Mouse (Mus musculus) layer of hippocampus, adult 18-20 months (tissue): ENCODE data around the gene Gm438. TPM values are rescaled to one million over a fixed set of nuclear protein-coding genes. Genes with fewer than 3 reads are reported as not detected.
"Not testable (repeated sequence)": the region's sequence is repeated elsewhere in the genome, so short reads cannot be mapped to it uniquely, and the experiment has no call there.

ENCODE experiments used
- DNase-seq, 2 experiments: peaks; one replicate each; pipeline ENCODE4 v3.0.0; 2022; ENCODE audit warnings: low spot score in 2 of 2
- long read RNA-seq: library from polyadenylated mRNA; stranded (forward); transcript quantifications from one replicate; pipeline ENCODE4 v2.0.0, GENCODE M21; 2021
- total RNA-seq, 2 experiments: library from RNA; stranded (reverse); gene quantifications; 2 replicates each; pipeline ENCODE4 v1.2.3; 2021

The Gm438 gene
- not detected for total RNA-seq
- long read RNA-seq, result 0 reads

DNA sequence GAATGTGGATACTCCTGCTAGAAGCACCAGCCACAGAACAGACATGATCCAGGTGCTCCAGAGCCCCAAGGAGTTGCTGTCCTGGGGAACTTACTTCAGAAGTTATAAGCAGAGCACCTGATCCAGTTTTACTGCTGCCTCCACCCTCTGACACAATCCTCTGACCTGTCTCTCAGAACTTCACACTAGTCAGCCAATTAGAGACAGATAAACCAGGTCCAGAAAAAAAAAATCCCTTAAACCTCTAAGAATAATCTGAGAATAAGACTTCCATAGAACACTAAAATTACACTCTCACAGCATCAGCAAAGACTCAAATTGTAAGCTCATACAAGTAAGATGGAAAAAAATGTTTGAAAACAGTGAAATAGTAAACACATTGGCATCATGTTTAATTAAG lies at the start of gene Gm438:
TSS of gene Gm438 (minus strand) at position 101 of the 400 bp plus-strand sequence.
- no peak for DNase-seq

DNA sequence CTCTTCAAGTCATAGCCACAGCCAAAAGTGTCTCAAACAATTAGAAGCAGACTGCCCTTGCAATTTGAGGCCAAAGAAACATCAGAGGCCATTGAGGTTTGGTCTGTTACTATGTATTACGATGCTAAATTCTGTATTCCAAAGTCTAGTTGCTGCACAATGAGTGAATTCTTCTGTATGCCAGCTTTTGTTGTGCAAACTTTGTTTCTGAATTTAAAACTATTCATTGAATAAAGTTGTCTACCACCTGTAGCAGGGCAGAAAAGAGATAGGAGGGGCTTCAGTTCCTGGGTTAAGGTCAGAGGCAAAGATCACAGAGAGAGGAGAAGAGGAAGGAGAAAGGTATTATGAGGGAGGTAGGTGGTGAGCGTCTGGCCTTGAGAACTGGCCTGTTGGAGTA lies 38.3 kb upstream of the Gm438 start:
- no peak for DNase-seq

DNA sequence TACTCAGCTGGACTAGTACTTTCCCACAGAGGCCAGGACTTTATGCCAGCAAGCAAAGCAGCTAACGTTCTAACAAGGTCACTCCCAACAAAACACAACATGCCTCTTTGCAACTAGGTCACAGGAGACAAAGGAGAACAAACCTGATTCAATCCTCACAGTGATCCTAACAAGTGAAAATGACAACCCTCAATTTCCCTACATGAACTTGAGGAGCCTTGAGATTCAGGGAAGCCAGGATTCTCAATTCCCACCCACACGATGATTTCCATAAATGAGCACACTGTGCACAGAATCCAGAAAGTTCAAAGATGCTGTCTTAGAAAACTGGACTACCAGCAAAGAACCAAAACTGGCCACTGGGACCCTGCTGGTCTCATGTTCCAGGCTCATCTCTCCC lies 37.6 kb upstream of the Gm438 start:
- DNase-seq, result no peak

DNA sequence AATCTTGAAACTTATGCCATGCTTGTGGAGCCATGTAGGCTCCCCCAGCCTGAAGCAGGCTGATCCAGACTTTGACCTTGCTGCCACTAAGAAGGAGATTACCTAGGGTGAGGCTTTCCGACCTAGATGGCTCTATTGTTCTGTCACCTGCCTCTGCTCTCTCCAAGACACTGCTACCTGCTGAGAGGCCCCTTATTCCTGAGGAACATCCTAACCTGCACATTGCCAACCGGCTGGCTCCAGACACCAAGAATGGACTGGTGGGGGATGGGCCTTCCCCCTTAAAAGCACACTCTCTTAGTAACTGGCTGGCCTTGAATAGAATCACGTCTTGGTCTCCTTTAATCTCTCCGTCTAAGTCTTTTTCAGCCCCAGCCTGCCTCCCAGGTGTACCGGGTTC lies 20.8 kb upstream of the Gm438 start:
- DNase-seq, result not testable (repeated sequence)

DNA sequence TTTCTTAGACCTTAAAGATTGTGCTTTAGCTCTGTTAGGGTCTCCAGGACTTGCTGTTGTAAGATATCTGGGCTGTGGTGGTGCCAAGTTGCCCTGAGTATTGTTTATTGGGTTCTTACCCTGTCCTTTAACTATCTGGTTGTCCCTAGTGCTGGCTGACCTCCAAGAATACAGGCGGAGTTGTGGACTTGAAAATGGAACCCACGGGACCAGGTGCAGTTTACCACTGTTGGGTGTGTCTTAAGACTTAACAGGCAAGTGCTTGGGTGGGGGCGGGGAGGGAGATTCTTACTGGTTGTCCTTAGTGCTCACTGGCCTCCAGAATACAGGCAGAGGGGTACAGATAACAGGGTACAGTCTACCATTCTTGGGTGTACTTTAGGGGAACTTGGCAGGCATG lies 17.2 kb upstream of the Gm438 start:
- DNase-seq, result no peak

DNA sequence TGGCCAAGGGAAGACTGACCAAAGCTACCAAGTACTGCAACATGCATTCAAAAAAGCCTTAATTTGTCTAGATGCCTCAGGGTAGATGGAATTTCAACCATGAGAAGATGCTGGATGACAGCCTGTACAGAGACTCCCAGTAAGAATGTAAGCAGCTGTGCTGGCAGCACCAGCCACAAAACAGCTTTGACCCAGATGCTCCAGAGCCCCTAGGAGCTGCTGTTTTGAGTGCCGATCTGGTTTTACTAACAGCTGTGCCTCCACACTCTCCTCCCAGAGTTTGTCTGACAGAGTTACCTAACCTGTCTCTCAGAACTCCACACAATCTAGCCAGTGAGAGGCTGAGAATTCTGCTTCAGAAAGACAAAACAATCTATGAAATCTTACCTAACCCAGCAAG lies 3.8 kb upstream of the Gm438 start:
- DNase-seq, result no peak

DNA sequence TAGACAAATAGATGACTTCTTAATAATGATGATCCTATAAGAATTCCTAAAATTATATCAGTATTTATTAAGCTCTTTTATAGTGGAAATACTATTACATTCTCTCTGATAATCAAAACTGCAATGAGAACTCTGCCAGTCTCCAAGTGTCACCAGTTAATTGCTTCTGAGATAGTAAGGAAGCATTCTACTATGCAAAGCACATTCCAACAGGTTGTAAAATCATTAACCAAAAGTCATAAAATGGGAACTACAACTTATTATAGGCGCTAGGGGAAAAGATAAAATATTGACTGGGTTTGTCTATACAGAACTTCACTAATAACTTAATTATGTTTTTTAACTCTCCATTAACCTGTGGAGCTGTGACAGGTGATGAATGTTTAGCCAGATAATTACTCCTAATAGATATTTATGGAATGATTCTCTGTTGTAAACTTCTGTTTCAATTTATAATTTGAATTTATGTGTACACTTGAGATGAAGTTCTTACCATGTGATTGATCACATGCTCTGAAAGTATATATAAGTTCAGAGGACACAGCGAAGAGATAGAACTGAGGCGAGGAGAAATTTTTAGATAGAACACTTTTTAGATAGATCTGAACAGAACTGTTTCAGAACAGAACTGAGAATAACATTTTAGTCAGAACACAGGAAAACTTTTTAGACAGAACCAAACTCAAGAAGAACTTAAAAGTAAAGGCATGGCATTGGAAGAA lies 3.7 kb downstream of the Gm438 start:
- no peak for DNase-seq

DNA sequence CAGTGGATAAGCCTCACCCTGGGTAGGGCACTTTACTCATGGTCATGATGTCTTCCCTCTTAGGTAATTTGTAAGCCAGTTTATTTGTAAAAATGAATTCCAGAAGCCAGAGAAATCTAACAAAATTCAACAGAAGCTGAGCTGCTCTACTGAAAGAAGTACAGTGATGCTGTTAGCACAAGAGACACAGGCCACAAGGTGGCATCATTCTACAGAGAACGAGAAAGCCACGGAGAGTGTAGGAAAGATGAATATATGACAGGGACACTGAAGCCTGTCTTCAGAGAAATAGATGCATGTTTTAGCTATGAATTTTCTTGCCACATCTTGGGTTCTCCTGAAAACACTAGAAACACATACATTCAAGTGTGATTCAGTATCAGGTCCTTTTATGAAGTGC lies 20.7 kb downstream of the Gm438 start:
- peak; percentile 5 to 73 for DNase-seq

DNA sequence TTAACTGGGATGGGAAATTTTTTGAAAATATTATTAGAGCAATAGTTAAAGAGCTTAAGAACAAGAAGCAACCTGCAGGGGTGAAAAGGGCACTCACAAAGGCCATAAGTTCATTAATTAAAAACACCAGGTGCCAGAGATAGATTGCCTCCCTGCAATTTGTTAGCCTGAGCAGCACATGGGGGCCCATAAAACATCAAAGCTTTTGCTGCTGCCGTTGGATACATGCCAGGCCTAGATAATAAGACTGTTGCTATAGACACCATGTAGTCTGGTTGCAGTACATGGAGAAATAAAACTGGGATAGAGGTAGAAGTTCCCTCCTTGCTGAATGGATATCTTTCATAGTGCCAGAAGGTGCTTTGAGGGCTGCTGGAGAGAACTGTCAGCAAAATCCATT lies 37.2 kb downstream of the Gm438 start:
- DNase-seq, result no peak

Other genes starting within 250 kb of the Gm438 start
- gene Gm13124, start 221.4 kb downstream of the Gm438 start, total RNA-seq, result not detected
- gene Aadacl4, start 172.9 kb downstream of the Gm438 start, total RNA-seq, result not detected
- gene Gm436, start 100.2 kb downstream of the Gm438 start, total RNA-seq, result not detected
- not detected for gene Gm13178, start 65.2 kb downstream of the Gm438 start, total RNA-seq
- 10 to 100 TPM; 33.7 to 35.6 TPM for gene Dhrs3, start 106.2 kb upstream of the Gm438 start, total RNA-seq